Mouse (Mus musculus) brain, embryonic 14.5 days (tissue): ENCODE measurements at regions not wholly inside any gene's neighbourhood (a gene's known extent, or its start where the extent isn't known, plus 50 kb on each side); places are given as distances from the start of the nearest gene placed in this dataset.
A peak's percentile ranks its signal among the peaks of the same experiment; 100 is the strongest.
"Not testable (repeated sequence)": the region's sequence is repeated elsewhere in the genome, so short reads cannot be mapped to it uniquely, and the experiment has no call there.

Experiments used
- DNase-seq: peaks from one replicate; pipeline ENCODE4 v3.0.0-alpha.2; 2011; ENCODE audit warnings: low read depth
- CTCF ChIP-seq: fragments of 200-500 bp; IDR thresholded peaks from 2 replicates; pipeline ENCODE4 v1.5.1; 2012; ENCODE audit warnings: inconsistent platforms, mild to moderate bottlenecking, moderate library complexity, borderline replicate concordance; ENCODE audit not compliant: insufficient read depth, insufficient read length; ENCODE audit errors: extremely low read depth
- POLR2A ChIP-seq: fragments of 200-500 bp; IDR thresholded peaks from 2 replicates; pipeline ENCODE4 v1.6.1; 2012; ENCODE audit warnings: mild to moderate bottlenecking, inconsistent platforms, borderline replicate concordance; ENCODE audit not compliant: poor library complexity, insufficient read depth, insufficient read length, severe bottlenecking; ENCODE audit errors: extremely low read depth

GRCm38 (mm10) chr17:13478866-13479571 lies 124.6 kb downstream of the Tcp10c start:
- peak; percentile 90 for DNase-seq
- no peak for TF ChIP-seq POLR2A
- no peak for TF ChIP-seq CTCF

- DNase-seq = no peak
- TF ChIP-seq CTCF (no peak), POLR2A (no peak)
Measured at GRCm38 (mm10) chr17:13479572-13480063, 125.2 kb downstream of the Tcp10c start.

DNA sequence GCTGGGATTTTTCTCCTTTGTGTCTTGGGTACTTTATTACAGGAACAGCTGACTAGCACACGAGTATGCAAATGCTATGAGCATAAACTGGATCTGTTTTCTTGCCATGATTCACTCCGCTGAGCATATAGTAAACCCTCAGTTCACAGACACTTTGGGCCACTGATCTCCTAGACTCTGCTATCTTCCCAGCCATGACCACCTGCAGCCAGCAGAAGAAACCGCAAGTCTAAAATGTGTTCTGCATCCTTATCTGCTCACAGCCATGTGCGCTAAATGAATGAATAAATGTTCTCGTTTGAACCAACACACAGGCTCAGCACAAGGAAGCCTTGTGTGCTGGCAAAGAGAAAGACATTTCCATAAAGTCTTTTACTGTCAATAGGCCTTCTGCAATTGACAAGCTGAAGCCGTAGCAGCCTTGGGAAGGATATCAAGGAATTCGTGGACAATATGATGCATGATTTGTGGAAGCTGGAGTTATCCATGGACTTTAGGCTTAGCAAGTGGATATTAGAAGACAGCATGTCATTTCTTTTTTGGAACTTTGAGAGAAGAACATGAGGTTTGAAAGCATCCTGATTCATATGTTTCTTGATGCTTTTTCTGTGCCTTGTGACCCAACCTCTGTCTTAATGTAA lies 127.2 kb downstream of the Tcp10c start:
- TF ChIP-seq CTCF = no peak
- TF ChIP-seq POLR2A = no peak
- peak; percentile 63 for DNase-seq

- DNase-seq = no peak
- TF ChIP-seq CTCF (no peak), POLR2A (no peak)
Measured at GRCm38 (mm10) chr17:13482136-13482535, 127.8 kb downstream of the Tcp10c start.

- no peak for DNase-seq
- TF ChIP-seq POLR2A (no peak), CTCF (no peak)
Measured at GRCm38 (mm10) chr17:13487291-13488215, 133.2 kb downstream of the Tcp10c start.

- no peak for TF ChIP-seq POLR2A
- TF ChIP-seq CTCF = no peak
- DNase-seq = no peak
Measured at GRCm38 (mm10) chr17:13488608-13489324, 134.4 kb downstream of the Tcp10c start.

DNA sequence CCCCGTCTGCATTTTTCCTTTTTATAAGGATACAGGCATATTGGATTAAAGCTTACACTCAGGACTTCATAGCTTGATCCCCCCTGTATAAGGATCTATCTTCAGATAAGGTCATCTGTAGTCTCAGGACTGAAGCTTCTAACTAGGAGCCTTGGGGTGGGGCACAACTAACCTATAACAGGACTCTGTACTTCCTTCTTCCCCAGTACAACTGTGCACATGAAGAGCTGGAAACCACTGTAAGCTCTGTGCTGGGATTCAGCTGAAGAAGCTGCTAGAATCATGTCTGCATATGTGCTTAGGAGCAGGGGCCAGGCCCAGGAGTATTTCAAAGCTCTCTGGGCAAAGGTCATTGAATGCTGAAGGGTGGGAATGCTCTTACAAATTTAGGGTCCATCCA lies 137.9 kb downstream of the Tcp10c start:
- not testable (repeated sequence) for DNase-seq

DNA sequence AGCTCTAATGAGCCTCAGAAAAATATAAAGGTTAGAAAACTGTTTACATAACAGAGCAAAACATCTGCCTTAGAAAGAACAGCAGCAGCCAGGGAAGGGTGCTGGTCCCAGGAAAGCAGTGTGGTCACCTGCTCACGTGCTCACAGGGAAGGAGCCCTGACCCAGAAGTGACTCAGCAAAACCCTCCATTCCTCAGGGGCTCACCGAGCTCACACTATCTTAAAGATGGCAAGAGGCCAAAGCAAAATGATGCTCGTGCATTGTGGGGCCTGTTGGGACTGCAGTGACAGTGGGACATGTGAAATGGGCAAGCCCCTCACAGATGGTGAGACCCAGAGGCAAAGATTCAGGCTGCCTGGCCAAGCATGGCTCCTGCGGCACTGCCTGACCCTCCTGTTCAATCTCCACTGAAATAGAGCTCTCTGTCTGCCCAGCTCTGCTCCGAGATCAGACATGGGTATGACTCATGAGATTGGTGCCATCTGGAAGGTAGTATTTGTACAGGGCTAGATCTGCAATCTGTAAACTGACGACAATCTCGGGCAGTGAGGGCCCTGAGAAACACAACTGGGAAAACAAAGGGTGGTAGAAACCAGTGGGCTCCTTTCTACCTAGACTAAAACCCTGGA lies 138.4 kb downstream of the Tcp10c start:
- DNase-seq = peak; percentile 34

DNA sequence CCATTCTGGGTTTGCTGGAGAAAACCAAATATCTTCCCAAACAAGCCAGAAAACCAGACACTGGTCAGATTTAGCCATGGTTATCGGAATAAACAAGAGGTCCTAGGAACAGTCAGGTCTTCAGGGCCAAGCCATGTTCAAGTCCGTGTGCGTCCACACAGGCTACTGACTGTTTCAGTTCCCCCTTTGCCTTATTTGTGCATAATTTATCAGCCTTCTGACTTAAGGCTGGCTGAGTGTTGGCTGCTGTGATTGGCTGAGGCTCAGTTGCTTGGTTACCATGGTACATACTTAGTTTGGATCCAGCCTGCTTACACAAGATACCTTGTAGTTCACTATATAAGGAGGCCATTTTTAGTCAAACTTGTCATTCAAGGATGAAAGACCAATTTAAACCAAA lies 139.5 kb downstream of the Tcp10c start:
- DNase-seq = not testable (repeated sequence)

DNA sequence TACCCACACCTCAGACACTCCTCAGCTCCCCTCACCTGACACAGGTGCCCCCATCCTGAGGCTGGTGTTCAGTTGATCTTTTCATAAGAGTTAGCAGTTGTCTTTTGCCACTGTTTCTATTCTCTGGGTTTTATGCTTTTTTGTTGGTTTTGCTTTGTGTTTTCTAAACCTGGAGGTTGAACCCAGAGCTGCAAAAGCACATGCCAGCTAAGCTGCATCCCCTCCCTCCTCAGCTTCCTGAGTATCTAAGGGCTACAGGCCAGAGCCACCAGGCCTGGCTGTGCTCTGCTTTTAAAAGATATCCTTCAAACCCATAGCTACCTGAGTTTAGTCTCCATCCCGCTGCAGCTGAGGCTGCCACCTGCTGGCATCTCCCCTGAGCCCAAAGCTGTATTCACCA lies 140.1 kb downstream of the Tcp10c start:
- not testable (repeated sequence) for DNase-seq

DNA sequence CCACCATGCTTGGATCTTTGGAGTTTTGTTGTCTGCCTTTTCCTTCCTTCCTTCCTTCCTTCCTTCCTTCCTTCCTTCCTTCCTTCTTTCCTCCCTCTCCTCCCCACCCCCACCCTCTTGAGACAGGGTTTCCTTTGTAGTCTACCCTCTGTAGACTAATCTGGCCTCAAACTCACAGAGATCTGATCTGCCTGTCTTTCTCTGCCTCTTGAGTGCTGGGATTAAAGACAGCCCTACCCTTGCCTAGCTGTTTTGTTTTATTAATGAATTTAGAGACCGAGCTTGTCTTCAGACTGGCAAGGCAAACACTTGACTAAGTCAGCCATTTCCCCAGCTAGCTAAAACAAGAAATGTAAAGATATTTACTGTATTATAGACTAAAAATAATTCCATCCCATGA lies 150.0 kb downstream of the Tcp10c start:
- DNase-seq = peak; percentile 48

DNA sequence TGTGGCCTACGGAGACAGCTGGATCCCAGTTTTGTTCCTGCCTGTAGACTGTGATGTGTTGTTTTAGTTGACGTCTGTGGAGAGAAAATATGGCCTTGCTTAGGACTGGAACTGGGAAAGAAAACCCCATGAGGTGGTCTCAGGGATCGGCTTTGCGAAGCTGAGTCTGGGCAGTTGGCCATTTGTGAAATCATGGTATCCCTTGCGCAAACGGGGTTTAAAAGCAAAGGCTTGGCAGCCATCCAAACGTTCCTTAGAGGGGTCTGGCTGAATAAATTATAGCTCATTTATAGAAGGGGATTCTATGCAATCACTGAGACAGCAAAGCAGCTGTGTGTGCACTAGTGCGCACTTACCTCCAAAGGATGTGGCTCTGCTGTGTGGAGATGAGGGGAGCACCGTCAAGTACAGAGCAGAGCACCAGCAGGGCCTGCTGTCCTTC lies 150.5 kb downstream of the Tcp10c start:
- DNase-seq = peak; percentile 97

DNA sequence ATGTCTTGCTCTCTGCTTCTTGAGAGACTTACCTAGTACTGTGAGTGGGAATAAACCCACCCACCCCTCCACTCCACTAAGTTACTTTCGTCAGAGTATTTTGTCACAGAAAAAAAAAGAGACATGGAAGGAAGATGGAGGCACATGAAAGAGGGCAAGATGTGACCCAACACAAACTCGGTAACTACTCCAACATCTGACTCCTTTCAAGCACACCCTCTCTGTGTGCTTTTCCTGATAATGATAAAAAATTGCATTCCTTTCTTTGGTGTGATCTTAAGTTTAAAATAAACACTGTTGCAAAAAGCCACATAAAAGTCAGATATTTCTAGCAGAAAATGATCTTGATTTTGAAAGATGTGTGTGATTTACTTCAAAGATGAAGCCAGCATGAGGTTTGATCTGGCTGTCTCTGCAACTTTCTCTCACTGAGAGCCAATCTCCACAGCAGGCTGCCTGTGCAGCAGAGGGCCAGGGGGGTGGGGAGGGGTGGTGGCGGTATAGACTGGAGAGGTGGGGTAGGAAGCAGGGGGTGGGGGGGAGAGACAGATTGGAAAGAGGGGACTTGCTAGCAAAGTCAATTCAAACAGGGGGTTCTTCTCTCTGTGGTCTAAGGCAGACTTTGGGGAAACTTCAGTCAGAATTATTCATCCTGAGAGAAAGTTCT lies 153.2 kb downstream of the Tcp10c start:
- DNase-seq = peak; percentile 7

DNA sequence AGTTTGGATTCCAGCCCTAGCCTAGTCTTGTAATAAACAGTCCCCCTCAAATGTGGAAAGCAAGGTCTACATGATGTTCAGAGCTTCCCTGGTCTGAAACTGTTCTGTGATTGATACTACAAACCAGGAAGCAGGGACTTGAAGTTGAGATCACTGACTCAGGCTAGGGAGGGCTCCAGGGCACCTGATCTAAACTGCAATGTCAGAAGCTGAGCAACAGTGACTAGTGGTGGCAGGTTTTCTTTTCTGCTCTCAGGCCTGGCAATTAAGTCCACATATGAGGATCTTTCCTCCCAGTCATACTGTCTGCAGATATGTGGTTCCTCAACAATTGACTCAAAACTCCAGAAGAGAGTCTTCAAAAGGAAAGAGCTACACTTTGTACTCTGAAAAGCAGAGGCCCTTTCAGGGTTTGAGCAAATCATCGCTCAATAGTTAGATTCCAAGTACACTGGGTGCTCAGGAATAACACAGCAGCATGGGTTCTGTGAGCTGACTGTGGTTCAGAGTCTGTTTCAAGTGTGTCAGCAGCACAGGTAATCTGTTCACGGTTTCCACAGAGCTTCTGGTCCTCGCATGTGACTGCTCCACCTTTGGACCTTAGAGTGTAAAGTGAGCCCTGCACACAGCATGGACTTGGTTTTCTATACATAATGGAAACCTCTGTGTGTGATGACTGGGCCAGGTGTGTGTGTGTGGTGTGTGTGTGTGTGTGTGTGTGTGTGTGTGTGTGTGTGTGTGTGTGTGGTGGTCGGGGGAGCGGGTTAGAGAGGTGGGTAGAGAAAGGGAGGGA lies 165.2 kb downstream of the Tcp10c start:
- DNase-seq = not testable (repeated sequence)

- not testable (repeated sequence) for DNase-seq
Measured at GRCm38 (mm10) chr17:13532579-13532978, 178.2 kb downstream of the Tcp10c start.
